Mouse (Mus musculus): ENCODE results near the gene Fgfr2.

Fgfr2 gene

GRCm38 (mm10) chr7:130578607-130579006 lies 2544.5 kb downstream of the Fgfr2 start:
- TF ChIP-seq CTCF (conservative IDR thresholded peaks at IDR 0.05; ENCODE audit: low read length) (no peak), NANOG (IDR thresholded peaks at IDR 0.05; ENCODE audit: borderline replicate concordance, low read length) (no peak), POU5F1 (IDR thresholded peaks at IDR 0.05; ENCODE audit: borderline replicate concordance, low read length) (no peak)
- Histone ChIP-seq H3K36me3 (ENCODE audit: insufficient read depth, low read length) (no peaks in the 10 kb centered on the region), H3K27me3 (ENCODE audit: insufficient read depth, low read length) (peaks cover 13% of the 10 kb centered on the region), H3K9me3 (ENCODE audit: low read length) (no peaks in the 10 kb centered on the region), H3K4me3 (replicated peaks; ENCODE audit: low read length) (no peak overlapping the region), H3K4me1 (replicated peaks; ENCODE audit: low read depth, low read length) (peaks cover 31% of the 10 kb centered on the region)

- H3K9me3 ChIP-seq (ENCODE audit: low read length) = no peaks in the 10 kb centered on the region
- H3K4me1 ChIP-seq (replicated peaks; ENCODE audit: low read depth, low read length) = peaks cover 31% of the 10 kb centered on the region
- TF ChIP-seq CTCF (conservative IDR thresholded peaks at IDR 0.05; ENCODE audit: low read length) = no peak
- TF ChIP-seq NANOG (IDR thresholded peaks at IDR 0.05; ENCODE audit: borderline replicate concordance, low read length) = no peak
- TF ChIP-seq POU5F1 (IDR thresholded peaks at IDR 0.05; ENCODE audit: borderline replicate concordance, low read length) = no peak
- H3K27me3 ChIP-seq (ENCODE audit: insufficient read depth, low read length) = peaks cover 13% of the 10 kb centered on the region
- no peak overlapping the region for H3K4me3 ChIP-seq (replicated peaks; ENCODE audit: low read length)
- no peaks in the 10 kb centered on the region for H3K36me3 ChIP-seq (ENCODE audit: insufficient read depth, low read length)
These were observed 2545.1 kb downstream of the Fgfr2 start for GRCm38 (mm10) chr7:130578066-130578465.

- Histone ChIP-seq H3K36me3 (ENCODE audit: insufficient read depth, low read length) (no peaks in the 10 kb centered on the region), H3K27me3 (ENCODE audit: insufficient read depth, low read length) (peaks cover 13% of the 10 kb centered on the region), H3K4me3 (replicated peaks; ENCODE audit: low read length) (peak within 1 kb of the TSS; percentile 7; the same call in 1 of the 2 replicates), H3K4me1 (replicated peaks; ENCODE audit: low read depth, low read length) (peaks cover 31% of the 10 kb centered on the region), H3K9me3 (ENCODE audit: low read length) (no peaks in the 10 kb centered on the region)
- no peak for TF ChIP-seq POU5F1 (IDR thresholded peaks at IDR 0.05; ENCODE audit: borderline replicate concordance, low read length)
- no peak for TF ChIP-seq CTCF (conservative IDR thresholded peaks at IDR 0.05; ENCODE audit: low read length)
- TF ChIP-seq NANOG (IDR thresholded peaks at IDR 0.05; ENCODE audit: borderline replicate concordance, low read length) = no peak
These were observed 2545.7 kb downstream of the Fgfr2 start, which contains the start of gene Tacc2 for GRCm38 (mm10) chr7:130577388-130578003. Gene Tacc2, plus strand, starts transcription at chr7:130577438.

GRCm38 (mm10) chr7:130576981-130577380 lies 2546.2 kb downstream of the Fgfr2 start:
- no peaks in the 10 kb centered on the region for H3K36me3 ChIP-seq (ENCODE audit: insufficient read depth, low read length)
- H3K4me1 ChIP-seq (replicated peaks; ENCODE audit: low read depth, low read length) = peaks cover 31% of the 10 kb centered on the region
- peak overlapping the region; percentile 7; the same call in 1 of the 2 replicates for H3K4me3 ChIP-seq (replicated peaks; ENCODE audit: low read length)
- TF ChIP-seq POU5F1 (IDR thresholded peaks at IDR 0.05; ENCODE audit: borderline replicate concordance, low read length) (no peak), NANOG (IDR thresholded peaks at IDR 0.05; ENCODE audit: borderline replicate concordance, low read length) (no peak), CTCF (conservative IDR thresholded peaks at IDR 0.05; ENCODE audit: low read length) (no peak)
- H3K9me3 ChIP-seq (ENCODE audit: low read length) = no peaks in the 10 kb centered on the region
- peaks cover 13% of the 10 kb centered on the region for H3K27me3 ChIP-seq (ENCODE audit: insufficient read depth, low read length)

- Histone ChIP-seq H3K9me3 (ENCODE audit: low read length) (no peaks in the 10 kb centered on the region), H3K4me3 (replicated peaks; ENCODE audit: low read length) (peak overlapping the region; percentile 14; the same call in 1 of the 2 replicates), H3K36me3 (ENCODE audit: insufficient read depth, low read length) (no peaks in the 10 kb centered on the region), H3K27me3 (ENCODE audit: insufficient read depth, low read length) (peaks cover 13% of the 10 kb centered on the region), H3K4me1 (replicated peaks; ENCODE audit: low read depth, low read length) (peaks cover 31% of the 10 kb centered on the region)
- TF ChIP-seq POU5F1 (IDR thresholded peaks at IDR 0.05; ENCODE audit: borderline replicate concordance, low read length) = no peak
- no peak for TF ChIP-seq CTCF (conservative IDR thresholded peaks at IDR 0.05; ENCODE audit: low read length)
- no peak for TF ChIP-seq NANOG (IDR thresholded peaks at IDR 0.05; ENCODE audit: borderline replicate concordance, low read length)
These were observed 2548.7 kb downstream of the Fgfr2 start for GRCm38 (mm10) chr7:130574211-130574991.

- Histone ChIP-seq H3K4me1 (replicated peaks; ENCODE audit: low read depth, low read length) (peaks cover 31% of the 10 kb centered on the region), H3K9me3 (ENCODE audit: low read length) (no peaks in the 10 kb centered on the region), H3K4me3 (replicated peaks; ENCODE audit: low read length) (no peak overlapping the region; the same call in 1 of the 2 replicates), H3K27me3 (ENCODE audit: insufficient read depth, low read length) (peaks cover 13% of the 10 kb centered on the region), H3K36me3 (ENCODE audit: insufficient read depth, low read length) (no peaks in the 10 kb centered on the region)
- TF ChIP-seq POU5F1 (IDR thresholded peaks at IDR 0.05; ENCODE audit: borderline replicate concordance, low read length) (no peak), NANOG (IDR thresholded peaks at IDR 0.05; ENCODE audit: borderline replicate concordance, low read length) (no peak), CTCF (conservative IDR thresholded peaks at IDR 0.05; ENCODE audit: low read length) (no peak)
These were observed 2549.4 kb downstream of the Fgfr2 start for GRCm38 (mm10) chr7:130573746-130574145.

GRCm38 (mm10) chr7:130572821-130573220 lies 2550.3 kb downstream of the Fgfr2 start, which contains the start of gene Nsmce4a:
Gene Nsmce4a, minus strand, starts transcription at chr7:130573118.
- TF ChIP-seq CTCF (conservative IDR thresholded peaks at IDR 0.05; ENCODE audit: low read length) (no peak), POU5F1 (IDR thresholded peaks at IDR 0.05; ENCODE audit: borderline replicate concordance, low read length) (no peak), NANOG (IDR thresholded peaks at IDR 0.05; ENCODE audit: borderline replicate concordance, low read length) (no peak)
- peaks cover 13% of the 10 kb centered on the region for H3K27me3 ChIP-seq (ENCODE audit: insufficient read depth, low read length)
- no peaks in the 10 kb centered on the region for H3K9me3 ChIP-seq (ENCODE audit: low read length)
- peaks cover 28% of the 10 kb centered on the region for H3K4me1 ChIP-seq (replicated peaks; ENCODE audit: low read depth, low read length)
- no peak within 1 kb of the TSS; the same call in 1 of the 2 replicates for H3K4me3 ChIP-seq (replicated peaks; ENCODE audit: low read length)
- no peaks in the 10 kb centered on the region for H3K36me3 ChIP-seq (ENCODE audit: insufficient read depth, low read length)

- no peak overlapping the region for H3K4me3 ChIP-seq (replicated peaks; ENCODE audit: low read length)
- TF ChIP-seq CTCF (conservative IDR thresholded peaks at IDR 0.05; ENCODE audit: low read length) = no peak
- TF ChIP-seq POU5F1 (IDR thresholded peaks at IDR 0.05; ENCODE audit: borderline replicate concordance, low read length) = no peak
- TF ChIP-seq NANOG (IDR thresholded peaks at IDR 0.05; ENCODE audit: borderline replicate concordance, low read length) = no peak
These were observed 2552.7 kb downstream of the Fgfr2 start for GRCm38 (mm10) chr7:130570472-130570871.

More at GRCm38 (mm10) chr7:130570472-130570871, 2552.7 kb downstream of the Fgfr2 start:
- H3K4me1 ChIP-seq (replicated peaks; ENCODE audit: low read depth, low read length) = peaks cover 16% of the 10 kb centered on the region
- H3K36me3 ChIP-seq (ENCODE audit: insufficient read depth, low read length) = no peaks in the 10 kb centered on the region
- H3K9me3 ChIP-seq (ENCODE audit: low read length) = no peaks in the 10 kb centered on the region
- no peaks in the 10 kb centered on the region; the same call in 1 of the 2 replicates for H3K27me3 ChIP-seq (ENCODE audit: insufficient read depth, low read length)

All from E14TG2a.4 (cell line).